Mouse (Mus musculus): ENCODE results near the gene Stat2.
"Not testable (repeated sequence)": the region's sequence is repeated elsewhere in the genome, so short reads cannot be mapped to it uniquely, and the experiment has no call there.

Gene Stat2

DNA sequence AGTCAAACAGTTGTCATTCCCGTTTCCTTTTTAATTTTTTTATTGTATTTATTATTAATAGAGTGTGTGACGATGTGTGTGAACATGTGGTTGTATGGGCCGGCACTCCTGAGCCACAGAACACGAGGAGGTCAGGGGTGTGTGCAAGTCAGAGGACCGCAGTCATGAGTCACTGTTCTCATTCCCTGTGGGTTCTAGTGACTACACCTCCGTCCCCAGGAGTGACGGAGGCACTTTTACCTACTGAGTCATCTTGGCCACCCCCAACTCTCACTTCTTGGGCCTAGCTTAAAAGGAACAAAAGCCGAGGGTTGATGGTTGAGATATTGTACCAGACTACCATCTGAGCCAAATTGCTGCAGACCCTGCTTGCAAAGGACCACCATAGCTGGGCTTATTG is 14.0 kb upstream of the Stat2 start:
- no peak for DNase-seq (ENCODE audit: inconsistent age in 2 of 2, low spot score in 1 of 2)

DNA sequence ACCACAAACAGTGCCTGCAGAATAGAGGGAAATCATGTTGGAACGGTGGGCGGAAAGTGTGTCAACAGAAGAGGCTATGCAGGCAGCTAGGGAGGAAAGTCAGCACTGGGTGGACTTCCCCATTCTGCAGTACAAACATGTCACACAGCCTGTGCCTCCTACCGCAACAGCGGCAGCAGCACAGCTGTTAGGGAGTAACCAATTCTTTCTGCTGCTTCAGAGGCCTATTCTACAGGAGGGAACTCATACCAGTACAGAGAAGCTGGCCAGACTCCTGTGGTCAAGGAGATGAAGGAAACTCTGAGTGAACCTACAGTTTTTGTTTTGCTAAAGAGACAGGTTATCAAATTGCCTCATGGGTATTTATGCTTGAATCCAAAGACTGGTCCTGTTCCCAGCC is 11.4 kb upstream of the Stat2 start:
- DNase-seq (ENCODE audit: inconsistent age in 2 of 2, low spot score in 1 of 2): no peak

- no peak for DNase-seq (ENCODE audit: inconsistent age in 2 of 2, low spot score in 1 of 2)
Observed at GRCm38 (mm10) chr10:128259946-128260345, 10.4 kb upstream of the Stat2 start.

DNA sequence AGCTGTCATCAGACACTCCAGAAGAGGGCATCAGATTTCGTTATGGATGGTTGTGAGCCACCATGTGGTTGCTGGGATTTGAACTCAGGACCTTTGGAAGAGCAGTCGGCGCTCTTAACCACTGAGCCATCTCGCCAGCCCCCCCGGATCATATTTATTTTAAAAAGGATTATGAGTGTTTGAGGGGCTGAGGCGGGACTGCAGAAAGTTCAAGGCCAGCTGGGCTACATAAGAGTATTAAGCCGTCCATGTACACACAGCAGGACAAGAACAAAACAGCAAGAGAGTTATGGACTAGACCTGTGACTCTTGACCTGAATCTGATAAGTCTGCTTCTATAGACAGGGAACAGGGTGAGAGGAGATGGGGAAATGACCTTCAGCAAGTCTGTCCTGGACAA is 10.0 kb upstream of the Stat2 start:
- DNase-seq (ENCODE audit: inconsistent age in 2 of 2, low spot score in 1 of 2): peak; percentile 53 to 55

DNA sequence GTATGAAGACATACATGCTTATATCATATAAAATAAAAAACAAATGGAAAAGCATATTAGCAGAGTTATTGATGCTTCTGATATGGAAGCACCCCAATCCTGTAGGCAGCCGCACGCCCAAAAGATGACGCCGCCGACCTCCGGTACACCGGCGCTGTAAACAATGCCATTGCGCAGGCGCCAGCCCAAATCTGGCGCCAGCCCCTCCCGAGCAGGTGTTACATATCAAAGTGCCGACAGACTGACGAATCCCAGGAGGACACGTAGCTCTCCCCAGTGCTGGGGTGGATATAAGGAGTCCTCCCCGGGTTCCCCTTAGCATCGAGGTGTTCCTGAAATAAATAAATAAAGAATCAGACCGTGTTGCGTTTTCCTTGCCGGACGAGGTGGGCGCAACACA is 8.1 kb upstream of the Stat2 start:
- no peak for DNase-seq (ENCODE audit: inconsistent age in 2 of 2, low spot score in 1 of 2)

DNA sequence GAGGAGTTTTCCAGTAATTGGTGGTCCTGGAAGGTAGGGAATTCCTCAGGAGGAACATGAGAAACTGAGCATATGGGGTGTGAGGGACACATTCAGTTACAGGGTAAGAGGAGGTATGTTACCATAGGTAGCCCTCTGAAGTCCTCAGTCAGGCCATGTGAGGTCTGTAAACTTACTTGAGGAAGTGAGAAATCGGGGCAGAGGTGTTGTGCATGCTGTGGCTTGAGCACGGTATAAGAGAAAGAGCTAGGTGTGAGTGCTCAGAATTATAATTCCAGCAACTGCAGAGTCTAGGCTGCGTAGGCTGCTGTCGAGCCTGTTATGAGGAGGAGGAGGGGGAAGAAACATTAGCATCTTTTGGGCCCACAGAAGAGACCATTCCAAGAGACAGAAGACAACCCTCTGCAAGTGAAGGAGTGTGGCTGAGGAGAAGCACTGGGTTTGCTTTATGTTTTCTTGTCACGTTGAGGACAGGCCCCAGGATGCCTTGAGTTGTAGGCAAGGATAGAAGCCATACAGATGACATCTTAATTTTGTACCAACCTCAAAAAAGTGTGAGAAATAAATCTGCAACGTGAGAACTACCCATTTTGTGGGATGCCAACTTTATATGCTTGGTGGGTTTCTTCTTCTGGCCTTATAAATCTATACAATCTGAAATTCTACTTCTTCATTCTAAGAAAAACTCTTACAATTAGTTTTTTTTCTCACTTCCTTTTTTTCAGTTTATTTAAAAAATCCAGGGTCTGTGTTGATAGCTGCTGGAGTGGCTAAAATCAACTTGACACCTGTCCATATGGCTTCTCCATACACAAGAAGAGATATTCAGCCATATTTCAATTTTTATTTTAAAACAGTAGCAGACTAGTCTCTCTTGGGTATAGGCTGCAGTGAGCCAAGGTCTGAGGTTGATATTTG is 6.7 kb upstream of the Stat2 start:
- DNase-seq (ENCODE audit: inconsistent age in 2 of 2, low spot score in 1 of 2): no peak

- peak; percentile 43 to 76 for DNase-seq (ENCODE audit: inconsistent age in 2 of 2, low spot score in 1 of 2)
Observed at GRCm38 (mm10) chr10:128268371-128268770, 2.0 kb upstream of the Stat2 start, which contains the start of gene Apof. Gene Apof (plus strand): TSS chr10:128268671.

DNA sequence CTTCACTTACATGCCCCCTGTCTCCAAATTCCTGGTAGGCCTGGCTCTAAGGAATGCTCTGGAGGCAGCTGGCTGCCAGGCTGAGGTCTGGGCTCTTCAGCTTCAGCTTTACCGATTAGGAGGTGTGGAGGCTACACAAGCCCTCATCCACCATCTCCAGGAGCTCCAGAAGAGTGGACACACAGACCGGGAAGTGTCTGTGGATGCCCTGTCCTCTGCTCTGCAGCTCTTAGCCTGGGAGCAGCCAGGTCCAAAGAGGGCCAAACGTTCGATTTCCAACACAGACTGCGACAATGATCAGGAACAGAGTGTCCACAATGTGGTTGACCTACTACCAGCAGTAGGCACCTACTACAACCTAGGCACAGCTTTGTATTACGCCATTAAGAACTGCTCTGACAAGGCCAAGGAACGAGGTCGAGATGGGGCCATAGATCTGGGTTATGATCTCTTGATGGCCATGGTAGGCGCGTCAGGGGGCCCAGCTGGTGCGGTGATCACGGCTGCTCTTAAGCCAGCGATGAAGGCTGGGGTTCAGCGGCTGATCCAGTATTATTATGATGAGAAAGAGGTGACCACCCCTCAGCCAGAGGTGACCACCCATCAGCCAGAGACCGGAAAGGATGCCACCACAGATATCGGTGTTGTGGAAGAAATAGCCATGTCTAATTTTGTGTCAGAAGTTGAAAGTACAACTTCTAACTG is 1.0 kb upstream of the Stat2 start:
- peak; percentile 25 to 61 for DNase-seq (ENCODE audit: inconsistent age in 2 of 2, low spot score in 1 of 2)

GRCm38 (mm10) chr10:128270866-128271265 is 507 bp downstream of the Stat2 start:
- DNase-seq (ENCODE audit: inconsistent age in 2 of 2, low spot score in 1 of 2): no peak

GRCm38 (mm10) chr10:128271883-128272282 is 1.5 kb downstream of the Stat2 start:
- peak in 1 of 2 experiments; percentile 72 for DNase-seq (ENCODE audit: inconsistent age in 2 of 2, low spot score in 1 of 2)

DNA sequence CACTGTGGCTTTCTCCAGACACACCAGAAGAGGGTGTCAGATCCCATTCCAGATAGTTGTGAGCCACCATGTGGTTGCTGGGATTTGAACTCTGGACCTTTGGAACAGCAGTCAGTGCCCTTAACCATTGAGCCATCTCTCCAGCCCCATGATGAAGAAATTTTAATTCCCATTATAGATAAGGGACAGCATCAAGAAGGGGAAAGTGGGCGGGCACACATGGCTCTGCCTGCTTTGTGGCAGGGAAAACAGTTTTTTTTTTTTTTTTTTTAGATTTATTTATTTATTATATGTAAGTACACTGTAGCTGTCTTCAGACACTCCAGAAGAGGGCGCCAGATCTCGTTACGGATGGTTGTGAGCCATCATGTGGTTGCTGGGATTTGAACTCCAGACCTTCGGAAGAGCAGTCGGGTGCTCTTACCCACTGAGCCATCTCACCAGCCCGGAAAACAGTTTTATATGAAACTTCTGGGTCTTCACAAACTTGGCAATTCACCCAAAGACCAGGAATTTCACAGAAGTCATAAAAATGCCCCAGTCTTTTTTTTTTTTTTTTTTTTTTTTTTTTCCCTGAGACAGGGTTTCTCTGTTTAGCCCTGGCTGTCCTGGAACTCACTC is 2.6 kb downstream of the Stat2 start:
- not testable (repeated sequence) for DNase-seq (ENCODE audit: inconsistent age in 2 of 2, low spot score in 1 of 2)

DNA sequence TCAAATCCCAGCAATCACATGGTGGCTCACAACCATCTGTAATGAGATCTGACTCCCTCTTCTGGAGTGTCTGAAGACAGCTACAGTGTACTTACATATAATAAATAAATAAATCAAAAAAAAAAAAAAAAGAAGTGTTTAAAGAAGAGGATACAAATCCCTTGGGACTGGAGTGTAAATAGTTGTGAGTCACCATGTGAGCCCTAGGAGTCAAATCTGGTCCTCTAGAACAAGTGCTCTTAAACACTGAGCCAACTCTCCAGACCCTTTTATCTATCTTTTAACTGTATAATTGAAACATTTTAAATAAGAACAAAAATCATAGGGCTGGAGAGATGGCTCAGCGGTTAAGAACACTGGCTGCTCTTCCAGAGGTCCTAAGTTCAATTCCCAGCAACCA is 5.0 kb downstream of the Stat2 start:
- DNase-seq (ENCODE audit: inconsistent age in 2 of 2, low spot score in 1 of 2): not testable (repeated sequence)

DNA sequence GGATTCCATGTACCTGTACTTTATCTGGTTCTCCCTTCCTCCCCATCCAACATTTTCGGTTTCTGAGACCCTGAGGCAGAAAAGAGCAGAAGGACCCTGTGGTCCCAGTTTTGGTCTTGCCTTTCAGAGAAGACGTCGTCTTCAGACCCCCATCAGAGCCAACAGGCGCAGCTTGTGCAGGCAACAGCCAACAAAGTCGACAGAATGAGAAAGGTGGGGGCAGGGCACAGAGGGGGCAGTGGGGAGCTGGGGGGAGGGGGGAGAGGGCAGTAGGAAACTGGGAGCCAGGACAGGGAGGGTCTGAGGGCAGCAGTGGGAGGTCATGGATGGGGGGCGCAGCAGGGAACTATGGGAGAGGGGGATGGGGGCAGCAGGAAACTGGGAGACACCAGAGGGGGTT is 7.8 kb downstream of the Stat2 start:
- no peak for DNase-seq (ENCODE audit: inconsistent age in 2 of 2, low spot score in 1 of 2)

DNA sequence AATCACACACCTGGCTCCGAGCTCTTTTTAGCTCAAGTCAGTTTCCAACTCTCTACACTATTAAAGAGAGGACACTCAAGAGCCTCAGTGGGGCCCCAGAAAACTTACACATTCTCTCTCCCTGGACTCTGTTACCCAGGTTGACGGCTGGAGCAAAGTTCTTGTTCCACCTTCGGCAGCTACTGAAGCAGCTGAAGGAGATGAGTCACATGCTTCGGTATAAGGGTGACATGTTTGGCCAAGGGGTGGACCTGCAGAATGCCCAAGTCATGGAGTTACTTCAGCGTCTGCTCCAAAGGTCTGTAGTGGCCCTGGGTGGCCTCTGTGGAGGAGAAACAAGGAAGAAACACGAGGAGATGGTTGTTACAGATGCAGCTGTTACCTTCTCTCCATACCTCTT is 10.6 kb downstream of the Stat2 start:
- no peak for DNase-seq (ENCODE audit: inconsistent age in 2 of 2, low spot score in 1 of 2)

DNA sequence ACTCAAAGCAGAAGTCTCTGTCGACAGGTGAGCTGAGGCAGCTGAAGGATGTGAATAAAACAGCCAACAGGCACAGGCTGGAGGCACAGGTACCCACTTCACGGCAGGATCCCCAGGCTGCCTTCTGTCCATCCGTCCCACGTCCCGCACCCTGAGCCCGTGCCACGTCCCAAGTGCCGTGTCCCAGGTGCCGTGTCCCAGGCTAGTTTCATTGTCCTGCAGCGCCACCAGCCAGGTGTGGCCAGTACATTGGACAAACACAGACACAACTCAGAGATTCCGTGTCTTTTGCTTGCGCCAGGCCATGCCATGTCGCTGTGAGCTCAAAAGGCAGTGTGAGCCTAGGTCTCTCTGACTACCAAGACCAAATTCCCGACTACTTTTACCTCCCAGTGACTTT is 11.3 kb downstream of the Stat2 start:
- no peak for DNase-seq (ENCODE audit: inconsistent age in 2 of 2, low spot score in 1 of 2)

- DNase-seq (ENCODE audit: inconsistent age in 2 of 2, low spot score in 1 of 2): peak in 1 of 2 experiments; percentile 54
Observed at GRCm38 (mm10) chr10:128282886-128283450, 12.6 kb downstream of the Stat2 start.

DNA sequence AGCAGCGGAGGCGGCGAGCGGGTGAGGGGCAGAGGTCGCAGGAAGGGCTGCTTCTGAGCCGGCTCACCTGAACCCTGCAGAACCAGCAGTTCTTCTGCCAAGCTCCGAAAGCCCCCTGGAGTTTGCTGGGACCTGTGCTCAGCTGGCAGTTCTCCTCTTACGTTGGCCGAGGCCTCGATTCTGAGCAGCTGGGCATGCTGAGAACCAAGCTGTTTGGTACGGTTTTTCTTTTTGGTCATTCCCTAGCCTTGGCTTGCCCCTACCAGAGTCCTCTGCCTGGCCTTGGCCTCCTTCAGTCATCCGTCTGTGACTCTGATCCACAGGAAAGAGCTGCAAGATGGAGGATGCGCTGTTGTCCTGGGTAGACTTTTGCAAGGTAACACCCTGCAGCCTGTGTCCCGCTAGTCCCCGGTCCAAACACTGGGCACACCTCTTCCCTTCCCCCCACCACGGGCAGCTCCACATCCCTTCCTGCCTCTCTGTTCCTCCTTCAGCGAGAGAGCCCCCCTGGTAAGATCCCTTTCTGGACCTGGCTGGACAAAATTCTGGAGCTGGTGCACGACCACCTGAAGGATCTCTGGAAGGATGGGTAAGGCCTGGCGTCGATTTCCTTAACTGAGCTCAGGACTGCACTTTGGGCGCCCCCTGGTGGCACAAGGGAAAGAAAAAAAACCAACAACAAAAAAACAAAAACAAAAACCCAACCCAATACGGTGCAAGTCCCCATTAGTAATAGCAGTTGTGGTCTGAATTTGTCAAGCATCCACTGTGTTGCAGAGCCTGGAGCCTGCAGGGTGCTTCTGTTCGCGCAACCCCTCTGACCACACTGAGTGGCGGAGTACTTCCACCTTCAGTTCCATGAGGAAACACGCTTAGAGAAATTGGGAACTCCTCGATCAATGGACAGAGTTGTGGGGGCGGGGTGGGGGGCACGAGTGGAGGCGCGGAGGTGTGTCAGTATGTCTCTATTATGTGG is 13.5 kb downstream of the Stat2 start:
- peak; percentile 63 to 90 for DNase-seq (ENCODE audit: inconsistent age in 2 of 2, low spot score in 1 of 2)

GRCm38 (mm10) chr10:128290594-128290993 is 20.2 kb downstream of the Stat2 start:
- DNase-seq (ENCODE audit: inconsistent age in 2 of 2, low spot score in 1 of 2): not testable (repeated sequence)

DNA sequence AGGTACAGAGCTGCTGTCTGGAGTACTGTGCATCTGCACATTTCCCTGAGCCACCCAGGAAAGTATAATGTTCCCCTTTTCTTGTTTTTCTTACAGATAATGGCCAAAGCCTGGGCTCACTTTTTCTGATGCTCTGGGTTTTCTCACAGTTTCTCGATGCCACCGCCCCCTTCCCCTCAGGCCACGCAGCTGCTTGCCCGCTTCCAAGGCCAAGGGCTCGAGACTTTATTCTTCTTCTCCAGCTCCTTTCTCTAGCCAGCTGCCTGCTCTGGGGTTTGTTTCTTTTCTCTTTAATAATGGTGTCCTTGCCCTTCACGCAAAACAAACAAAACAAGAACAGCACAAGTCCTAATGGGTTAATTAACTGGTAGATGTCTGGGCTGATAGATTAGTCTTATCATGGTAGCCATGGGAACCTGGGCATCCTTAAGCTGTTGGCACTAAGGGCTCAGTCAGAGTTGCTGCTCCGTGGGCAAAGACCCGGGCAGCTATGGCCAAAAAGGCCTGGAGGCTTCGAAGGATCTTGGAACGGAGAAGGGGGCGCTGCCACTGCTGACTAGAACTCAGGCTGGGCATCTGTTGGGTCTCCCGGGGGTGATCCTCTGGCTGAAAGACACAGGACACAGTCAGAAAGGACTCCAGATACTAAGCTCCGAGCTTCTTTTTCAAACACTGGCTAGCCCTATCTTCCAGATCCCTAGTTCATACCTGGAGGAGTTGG is 26.2 kb downstream of the Stat2 start:
- no peak for DNase-seq (ENCODE audit: inconsistent age in 2 of 2, low spot score in 1 of 2)

Measured in adrenal gland, adult (tissue).